Mouse (Mus musculus) lung, postnatal 0 days (tissue): ENCODE results near the gene Mapt.

Source experiments
- CTCF ChIP-seq: IDR thresholded peaks from 2 replicates; pipeline ENCODE4 v1.5.1; 2016; ENCODE audit warnings: antibody characterized with exemption, mild to moderate bottlenecking
- EP300 ChIP-seq: IDR thresholded peaks from 2 replicates; pipeline ENCODE4 v1.6.1; 2016; ENCODE audit warnings: antibody characterized with exemption, mild to moderate bottlenecking, control low read depth

GRCm38 (mm10) chr11:104234680-104235079 is 3.5 kb downstream of the Mapt start:
- TF ChIP-seq EP300, result no peak
- TF ChIP-seq CTCF, result no peak
